Mouse (Mus musculus): Measurements from ENCODE around the gene Zzz3. TPM values are rescaled to one million over a fixed set of nuclear protein-coding genes. Genes with fewer than 3 reads are reported as not detected.

Zzz3 gene
- total RNA-seq (2023) = 76.4 TPM

GRCm38 (mm10) chr3:152395350-152396277 is at the start of gene Zzz3:
Gene Zzz3 (plus strand): TSS chr3:152395473.

GRCm38 (mm10) chr3:152345732-152346632 is 49.3 kb upstream of the Zzz3 start, which contains the start of gene Usp33:
Gene Usp33 (plus strand): TSS chr3:152346478.

Other genes starting within 250 kb of the Zzz3 start
- gene Gipc2, start 229.2 kb upstream of the Zzz3 start, total RNA-seq (2023) = 0.35 TPM
- 55.7 TPM for gene Dnajb4, start 185.2 kb upstream of the Zzz3 start, total RNA-seq (2023)
- gene Fubp1, start 185.1 kb upstream of the Zzz3 start, total RNA-seq (2023) = 294 TPM
- gene Nexn, start 129.1 kb upstream of the Zzz3 start, total RNA-seq (2023) = not detected
- gene Miga1, start 55.1 kb upstream of the Zzz3 start, total RNA-seq (2023) = 16.2 TPM
- gene Usp33, start 49.0 kb upstream of the Zzz3 start, total RNA-seq (2023) = 63.6 TPM